Mouse (Mus musculus) embryonic facial prominence, embryonic 15.5 days (tissue): ENCODE measurements around the gene Gmds. TPM values are rescaled to one million over a fixed set of nuclear protein-coding genes. Genes with fewer than 3 reads are reported as not detected.
A peak's percentile ranks its signal among the peaks of the same experiment; 100 is the strongest.

Source experiments
- ATAC-seq: fragments of 200-750 bp; cut with Nextera tagmentation; 2 replicates; pipeline ENCODE4 v1.8.0; 2017; ENCODE audit warnings: low read depth, moderate TSS enrichment; ENCODE audit not compliant: insufficient number of reproducible peaks, low FRiP score, low TSS enrichment
- H3K27ac ChIP-seq: fragments of 300-500 bp; sonication (generic); replicated peaks from 2 replicates; pipeline ENCODE4 v1.5.1; 2015; ENCODE audit warnings: mild to moderate bottlenecking, inconsistent platforms
- H3K27me3 ChIP-seq: fragments of 300-500 bp; sonication (generic); 2 replicates; pipeline ENCODE4 v1.6.1; 2015; ENCODE audit warnings: inconsistent platforms
- H3K36me3 ChIP-seq: fragments of 300-500 bp; sonication (generic); 2 replicates; pipeline ENCODE4 v1.6.1; 2015; ENCODE audit warnings: mild to moderate bottlenecking, inconsistent platforms
- H3K4me1 ChIP-seq: fragments of 300-500 bp; sonication (generic); 2 replicates; pipeline ENCODE4 v1.6.1; 2015; ENCODE audit warnings: inconsistent platforms
- H3K4me2 ChIP-seq: fragments of 300-500 bp; sonication (generic); replicated peaks from 2 replicates; pipeline ENCODE4 v1.6.1; 2015; ENCODE audit warnings: mild to moderate bottlenecking, inconsistent platforms
- H3K4me3 ChIP-seq: fragments of 300-500 bp; sonication (generic); replicated peaks from 2 replicates; pipeline ENCODE4 v1.5.1; 2015; ENCODE audit warnings: mild to moderate bottlenecking, inconsistent platforms
- H3K9ac ChIP-seq: fragments of 300-500 bp; sonication (generic); 2 replicates; pipeline ENCODE4 v1.6.1; 2015; ENCODE audit warnings: inconsistent platforms
- H3K9me3 ChIP-seq: fragments of 300-500 bp; sonication (generic); replicated peaks from 2 replicates; pipeline ENCODE4 v1.6.1; 2016; ENCODE audit warnings: inconsistent platforms
- WGBS: fragments of 180-500 bp; shearing (Covaris S2); methylation state at CpG from one replicate; pipeline ENCODE4 v1.1.7; 2015; 5-methylcytosine and 5-hydroxymethylcytosine counted together
- polyA plus RNA-seq: library from polyadenylated mRNA; unstranded; fragments of >200 nt; fragmentation: Nextera tagmentation; extraction: Ambion mirVana; gene quantifications from 2 replicates; pipeline ENCODE4 v1.2.1, GENCODE M21; 2015

Gene Gmds
- 33.0 and 36.3 TPM in 2 replicates for polyA plus RNA-seq

DNA sequence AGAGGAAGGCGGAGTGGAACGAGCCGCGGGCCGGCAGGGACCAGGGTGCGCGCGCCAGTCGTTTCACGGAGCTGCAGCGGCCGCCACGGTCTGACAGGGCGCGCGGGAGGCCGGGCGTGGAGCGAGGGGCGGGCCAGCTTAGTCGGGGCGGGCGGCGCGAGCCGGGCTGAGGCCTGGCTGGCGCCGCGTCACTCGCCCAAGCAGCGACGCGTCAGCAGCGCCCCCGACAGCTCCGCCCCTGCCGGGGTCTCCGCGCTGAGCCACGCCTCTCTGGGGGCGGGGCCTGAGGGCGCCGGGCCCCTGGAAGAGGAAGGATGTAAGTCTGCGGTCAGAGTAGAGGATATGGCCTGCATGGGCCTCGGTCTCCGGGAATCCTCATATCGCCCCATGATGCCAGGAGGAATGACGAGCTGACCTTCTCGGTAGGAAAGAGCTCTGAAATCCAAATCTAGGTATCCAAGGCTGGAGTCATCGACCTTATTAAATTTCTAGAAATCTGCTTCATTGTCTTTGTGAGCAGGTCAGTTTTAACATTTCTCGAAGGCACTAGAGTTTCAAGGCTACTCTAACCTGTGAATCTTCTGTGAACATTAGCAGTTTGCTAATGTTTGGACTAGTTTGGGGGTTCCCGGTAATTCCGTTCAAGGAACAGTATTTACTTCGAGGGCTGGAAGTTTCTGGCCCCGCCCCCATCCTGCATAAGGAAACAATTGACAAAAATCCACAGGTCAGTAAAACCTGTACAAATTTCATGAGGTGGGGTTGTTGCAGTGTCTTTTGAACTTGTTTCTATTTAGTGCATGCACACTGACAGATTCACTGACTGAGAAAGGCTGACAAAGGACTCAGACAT is at the start of gene Gmds:
Gene Gmds (minus strand): TSS at position 228 of the 853 bp plus-strand sequence.
- Histone ChIP-seq H3K4me1 (no peaks in the 10 kb centered on the region; the same call in none of the 2 replicates), H3K27ac (peak within 1 kb of the TSS; percentile 71), H3K4me2 (peak within 1 kb of the TSS; percentile 96), H3K9me3 (no peaks in the 10 kb centered on the region), H3K9ac (peak within 1 kb of the TSS; percentile 79), H3K36me3 (no peaks in the 10 kb centered on the region; the same call in 1 of the 2 replicates), H3K27me3 (no peaks in the 10 kb centered on the region), H3K4me3 (peak within 1 kb of the TSS; percentile 72)
- ATAC-seq: peak; percentile 100
- 2% methylated on average over 48 of the region's 55 CpGs for WGBS

- Histone ChIP-seq H3K4me2 (no peak overlapping the region), H3K9ac (no peak overlapping the region), H3K4me1 (no peaks in the 10 kb centered on the region), H3K27ac (no peak overlapping the region), H3K36me3 (no peaks in the 10 kb centered on the region), H3K9me3 (no peaks in the 10 kb centered on the region), H3K27me3 (no peaks in the 10 kb centered on the region), H3K4me3 (no peak overlapping the region)
- no peak for ATAC-seq
- 62% methylated on average over 4 of the region's 4 CpGs for WGBS
Measured at GRCm38 (mm10) chr13:32385421-32386092, 47.0 kb upstream of the Gmds start.

DNA sequence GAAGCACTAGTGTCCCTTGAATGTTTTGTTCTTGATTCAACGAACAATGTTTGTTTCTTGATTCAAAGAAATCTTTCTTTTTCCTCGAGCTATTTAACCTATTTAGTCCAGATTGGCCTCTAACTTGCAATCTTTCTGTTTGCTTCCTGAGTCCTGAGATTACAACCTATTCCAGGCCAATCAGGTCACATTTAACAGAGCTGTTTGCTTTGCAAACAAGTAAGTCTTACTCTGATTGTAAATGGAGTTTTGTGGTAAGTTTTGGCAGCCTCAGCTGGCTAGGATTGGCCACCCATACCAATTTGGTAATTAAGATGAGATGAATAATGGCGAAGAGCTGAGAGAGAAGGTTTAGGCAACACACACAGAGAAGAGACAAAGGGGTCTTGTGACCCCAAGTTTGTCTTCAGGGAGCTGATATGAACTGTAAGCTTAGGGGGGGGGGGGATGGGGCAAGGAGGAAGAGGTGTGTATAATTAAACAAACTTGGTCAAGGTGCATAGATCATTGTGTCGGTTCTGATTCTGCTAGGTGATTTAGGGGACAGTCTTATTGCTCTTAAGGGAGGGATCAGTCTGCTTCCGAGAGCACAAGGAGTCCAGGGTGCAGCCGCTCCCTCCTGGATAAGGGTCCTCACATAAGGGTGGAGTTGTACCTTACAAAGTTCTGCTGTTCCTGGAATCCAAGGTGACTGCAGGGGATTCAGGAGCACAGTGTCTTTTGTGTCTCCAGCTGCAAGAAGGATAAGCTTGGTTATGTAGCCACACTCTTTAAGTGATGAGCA is 43.9 kb upstream of the Gmds start:
- Histone ChIP-seq H3K36me3 (no peaks in the 10 kb centered on the region), H3K9ac (no peak overlapping the region), H3K9me3 (no peaks in the 10 kb centered on the region), H3K4me2 (no peak overlapping the region), H3K4me1 (no peaks in the 10 kb centered on the region), H3K4me3 (no peak overlapping the region), H3K27me3 (no peaks in the 10 kb centered on the region), H3K27ac (no peak overlapping the region)
- no peak for ATAC-seq
- WGBS: 65% methylated on average over 6 of the region's 6 CpGs

DNA sequence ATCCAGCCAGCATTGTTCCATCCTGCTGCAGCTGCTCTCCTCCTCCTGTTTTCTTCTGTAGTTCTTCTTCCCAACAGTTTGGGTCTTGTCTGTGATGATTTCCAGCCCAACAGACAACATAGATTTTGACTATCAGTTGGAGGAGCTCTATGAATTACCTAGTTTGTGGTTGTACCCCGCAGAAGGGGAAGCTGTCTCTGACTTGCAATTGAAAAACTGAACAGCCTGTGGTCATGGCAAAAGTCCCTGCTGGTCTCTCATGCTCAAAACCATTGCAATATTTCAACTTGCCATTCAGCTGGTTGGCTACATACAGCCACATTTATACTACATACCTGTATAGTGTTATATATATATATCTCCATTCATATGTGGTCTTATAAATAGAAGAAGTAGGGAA is 40.1 kb upstream of the Gmds start:
- WGBS: 78% methylated on average over 1 of the region's 1 CpGs
- no peak for ATAC-seq
- no peak overlapping the region for H3K27ac ChIP-seq

GRCm38 (mm10) chr13:32372531-32372883 is 34.0 kb upstream of the Gmds start:
- WGBS: 77% methylated on average over 2 of the region's 2 CpGs

More for the DNA sequence above, 40.1 kb upstream of the Gmds start:
- H3K27me3 ChIP-seq: no peaks in the 10 kb centered on the region
- H3K9me3 ChIP-seq: no peaks in the 10 kb centered on the region
- no peaks in the 10 kb centered on the region for H3K4me1 ChIP-seq
- no peak overlapping the region for H3K4me2 ChIP-seq
- H3K36me3 ChIP-seq: no peaks in the 10 kb centered on the region
- H3K9ac ChIP-seq: no peak overlapping the region
- no peak overlapping the region for H3K4me3 ChIP-seq

DNA sequence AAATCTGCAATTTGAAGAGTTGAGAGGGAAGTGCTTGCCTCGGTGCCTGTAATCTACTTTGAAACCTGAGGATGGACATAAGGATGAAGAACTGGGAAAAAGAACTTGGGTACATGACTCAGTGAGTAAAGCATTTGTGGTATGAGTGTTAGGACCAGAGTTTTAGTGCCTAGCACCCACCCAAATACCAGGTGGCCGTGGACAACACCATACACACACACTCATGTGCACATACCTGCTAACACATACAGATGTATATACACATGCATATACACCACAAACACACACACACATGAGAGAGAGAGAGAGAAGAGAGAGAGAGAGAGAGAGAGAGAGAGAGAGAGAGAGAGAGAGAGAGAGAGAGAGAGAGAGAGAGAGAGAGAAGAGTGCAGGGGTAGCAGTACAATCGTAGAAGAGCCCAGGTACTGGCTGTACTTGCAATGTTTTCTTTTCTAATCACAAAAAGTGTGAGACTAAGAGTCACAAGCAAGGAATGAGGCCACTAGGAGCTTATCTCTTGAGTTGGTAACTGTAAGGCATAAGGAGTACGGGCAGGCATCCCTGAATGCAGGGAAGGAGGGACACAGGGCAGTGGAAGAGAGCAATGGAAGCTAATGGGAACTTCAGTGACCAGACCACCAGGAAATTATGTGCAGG is 33.5 kb upstream of the Gmds start:
- Histone ChIP-seq H3K27me3 (no peaks in the 10 kb centered on the region), H3K4me2 (no peak overlapping the region), H3K36me3 (no peaks in the 10 kb centered on the region), H3K9me3 (no peaks in the 10 kb centered on the region), H3K9ac (no peak overlapping the region), H3K4me1 (no peaks in the 10 kb centered on the region), H3K4me3 (no peak overlapping the region), H3K27ac (no peak overlapping the region)
- WGBS: 78% methylated on average over 4 of the region's 4 CpGs
- no peak for ATAC-seq

More at GRCm38 (mm10) chr13:32372531-32372883, 34.0 kb upstream of the Gmds start:
- Histone ChIP-seq H3K4me1 (no peaks in the 10 kb centered on the region), H3K4me2 (no peak overlapping the region), H3K27ac (no peak overlapping the region), H3K36me3 (no peaks in the 10 kb centered on the region), H3K9me3 (no peaks in the 10 kb centered on the region), H3K9ac (no peak overlapping the region), H3K27me3 (no peaks in the 10 kb centered on the region), H3K4me3 (no peak overlapping the region)
- no peak for ATAC-seq

DNA sequence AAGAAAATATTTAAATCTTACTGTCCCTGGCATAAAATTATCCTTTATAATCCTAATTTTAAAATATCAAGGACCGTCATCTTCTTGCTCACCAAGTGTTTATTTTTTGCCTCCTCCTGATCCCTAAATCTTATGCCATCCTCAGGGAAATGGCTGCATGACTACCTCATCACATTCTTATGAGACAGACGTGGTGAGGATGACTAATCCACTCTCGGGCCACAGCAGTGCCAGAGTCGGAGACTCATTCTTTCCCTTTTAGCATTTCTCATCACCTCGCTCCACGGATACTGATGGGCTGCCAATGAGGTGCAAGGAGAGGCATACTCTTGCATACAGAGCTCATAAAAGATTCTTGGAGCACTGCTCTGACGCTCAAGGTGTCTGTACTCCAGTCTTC is 32.2 kb upstream of the Gmds start:
- Histone ChIP-seq H3K4me3 (no peak overlapping the region), H3K4me1 (no peaks in the 10 kb centered on the region), H3K9me3 (no peaks in the 10 kb centered on the region), H3K4me2 (no peak overlapping the region), H3K27me3 (no peaks in the 10 kb centered on the region), H3K9ac (no peak overlapping the region), H3K36me3 (no peaks in the 10 kb centered on the region), H3K27ac (no peak overlapping the region)
- WGBS: 72% methylated on average over 7 of the region's 7 CpGs
- ATAC-seq: no peak

DNA sequence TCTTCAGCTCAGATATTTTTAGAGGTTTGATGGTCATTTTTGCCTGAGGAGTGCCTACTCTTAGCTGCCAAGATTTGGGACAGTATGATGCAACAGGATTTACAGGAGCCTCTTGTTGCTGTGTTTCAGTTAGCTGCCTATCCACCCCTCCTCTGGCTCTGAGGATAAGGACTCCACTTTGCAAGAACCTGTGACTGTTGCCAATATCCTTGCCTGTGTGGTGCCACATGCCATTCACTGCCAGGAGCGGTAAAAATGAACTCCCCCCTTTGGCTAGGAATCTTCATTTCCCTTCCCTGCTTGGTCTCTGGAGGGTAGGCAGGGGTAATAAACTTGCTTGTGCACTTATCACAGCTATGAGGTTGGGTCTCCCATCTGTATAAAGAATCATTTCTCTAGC is 31.6 kb upstream of the Gmds start:
- no peaks in the 10 kb centered on the region for H3K27me3 ChIP-seq
- H3K4me1 ChIP-seq: no peaks in the 10 kb centered on the region
- WGBS: 70% methylated on average over 1 of the region's 1 CpGs
- no peak overlapping the region for H3K4me2 ChIP-seq
- H3K27ac ChIP-seq: no peak overlapping the region
- no peaks in the 10 kb centered on the region for H3K36me3 ChIP-seq
- H3K9me3 ChIP-seq: no peaks in the 10 kb centered on the region
- H3K9ac ChIP-seq: no peak overlapping the region
- H3K4me3 ChIP-seq: no peak overlapping the region
- no peak for ATAC-seq

DNA sequence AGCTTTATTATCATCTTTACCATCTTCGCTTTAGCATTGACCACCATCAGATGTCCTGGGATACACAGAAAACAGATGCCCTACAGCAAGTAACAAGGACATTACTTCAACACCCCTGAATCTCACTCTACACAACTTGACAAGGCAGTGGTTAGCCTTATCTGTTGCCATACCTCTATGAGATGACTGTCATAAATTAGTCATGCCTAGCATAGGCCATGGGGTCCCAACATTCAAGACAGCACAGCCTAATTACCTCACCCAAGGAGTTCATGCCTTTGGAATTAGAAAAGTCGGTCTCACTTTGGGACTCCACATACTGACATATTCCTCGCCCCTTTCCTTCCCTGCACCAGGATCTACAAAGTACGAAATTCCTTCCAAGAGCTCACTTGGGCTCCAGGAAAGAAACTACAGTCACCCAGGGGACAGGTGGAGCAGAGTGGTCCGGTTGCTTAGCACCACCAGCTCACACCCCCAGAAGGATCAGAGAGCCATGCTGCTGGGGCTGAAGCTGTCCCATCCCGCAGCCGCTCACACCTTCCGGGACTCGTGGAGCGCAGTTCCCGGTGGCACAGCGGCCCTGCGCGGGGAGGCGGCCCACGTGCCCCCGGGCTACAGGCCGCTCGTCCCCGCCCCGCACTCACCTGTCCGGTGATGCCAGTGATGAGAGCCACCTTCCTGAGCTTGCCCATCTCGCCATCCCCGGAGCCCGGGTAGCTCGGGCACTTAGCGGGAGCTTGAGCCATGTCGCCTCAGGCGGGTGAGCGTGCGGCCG is 616 bp downstream of the Gmds start:
- peak; percentile 63 for ATAC-seq
- WGBS: 4% methylated on average over 32 of the region's 32 CpGs
- Histone ChIP-seq H3K27me3 (no peaks in the 10 kb centered on the region), H3K36me3 (no peaks in the 10 kb centered on the region), H3K27ac (peak overlapping the region; percentile 48), H3K4me2 (peak overlapping the region; percentile 96), H3K4me3 (peak overlapping the region; percentile 72), H3K9me3 (no peaks in the 10 kb centered on the region), H3K4me1 (no peaks in the 10 kb centered on the region; the same call in none of the 2 replicates), H3K9ac (peak overlapping the region; percentile 79)

GRCm38 (mm10) chr13:32318309-32318708 is 20.2 kb downstream of the Gmds start:
- Histone ChIP-seq H3K27ac (no peak overlapping the region), H3K27me3 (no peaks in the 10 kb centered on the region), H3K36me3 (no peaks in the 10 kb centered on the region), H3K4me3 (no peak overlapping the region), H3K4me2 (no peak overlapping the region), H3K4me1 (peaks cover 5% of the 10 kb centered on the region; the same call in 1 of the 2 replicates), H3K9me3 (no peaks in the 10 kb centered on the region), H3K9ac (no peak overlapping the region)
- no peak for ATAC-seq
- 55% methylated on average over 4 of the region's 4 CpGs for WGBS
